Mouse (Mus musculus): ENCODE data around the gene Vstm2a.
A peak's percentile ranks its signal among the peaks of the same experiment; 100 is the strongest.

The Vstm2a gene

DNA sequence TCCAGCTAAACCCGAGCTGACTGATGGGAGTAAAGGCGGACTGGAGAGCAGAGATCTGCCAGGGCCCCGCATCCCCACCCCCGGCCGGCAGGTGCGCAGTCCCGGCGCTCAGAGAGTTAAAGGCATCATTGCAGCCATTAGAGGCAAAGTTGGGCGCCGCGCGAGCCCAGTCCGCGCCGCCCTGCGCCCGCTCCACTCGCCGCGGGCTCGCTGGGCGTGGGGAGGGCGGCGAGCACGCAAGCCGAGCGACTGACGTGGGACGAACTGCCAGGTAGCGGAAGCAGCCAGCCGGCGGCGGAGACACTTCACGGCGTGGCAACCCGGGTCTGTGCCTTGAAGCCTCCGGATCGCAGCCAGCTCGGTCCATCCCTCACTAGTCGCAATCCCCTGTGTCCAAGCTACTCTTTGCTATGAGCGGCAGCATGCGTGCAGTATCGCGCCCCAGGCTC is at the start of gene Vstm2a:
Gene Vstm2a (plus strand): TSS at position 252 of the 449 bp plus-strand sequence.
- DNase-seq (ENCODE audit: low spot score in 2 of 2): peak; percentile 23 to 47

DNA sequence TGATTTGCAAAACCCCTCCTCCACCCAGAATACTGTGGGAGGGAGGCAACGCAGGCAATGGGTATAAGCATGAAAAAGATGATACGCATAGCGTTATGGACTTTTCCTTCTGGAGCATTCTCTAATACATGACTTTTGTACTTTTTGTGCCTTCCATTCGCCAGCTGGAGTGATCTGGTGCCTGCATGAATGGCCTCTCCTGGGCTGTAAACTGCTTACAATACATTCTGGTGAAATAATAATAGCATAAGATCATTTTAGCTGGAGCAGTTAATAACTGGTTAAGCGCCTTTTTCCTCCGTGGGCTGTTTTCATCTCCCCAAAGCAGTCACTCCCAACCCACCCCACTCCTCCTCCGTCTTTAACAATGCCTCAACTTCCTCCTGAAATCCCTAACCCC is 513 bp upstream of the Vstm2a start:
- no peak for DNase-seq (ENCODE audit: low spot score in 2 of 2)

DNA sequence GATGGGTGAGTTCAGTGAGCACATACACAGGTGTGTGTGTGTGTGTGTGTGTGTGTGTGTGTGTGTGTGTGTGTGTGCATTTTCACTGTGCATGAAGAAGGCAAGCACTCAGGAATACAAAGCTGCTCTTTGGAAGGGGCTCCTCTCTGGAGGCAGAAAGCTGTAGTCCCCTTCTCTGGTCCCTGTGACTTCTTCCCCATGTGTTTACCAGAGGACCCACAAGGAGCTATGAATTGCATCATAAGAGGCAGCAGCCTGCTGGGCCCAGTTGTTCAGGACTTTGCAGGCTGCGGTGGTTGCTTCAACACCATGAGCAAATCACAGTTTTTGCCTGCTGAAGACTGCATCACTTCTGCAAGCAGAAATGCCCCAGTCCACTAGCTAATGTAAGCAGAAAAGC is 776 bp downstream of the Vstm2a start:
- no peak for DNase-seq (ENCODE audit: low spot score in 2 of 2)

DNA sequence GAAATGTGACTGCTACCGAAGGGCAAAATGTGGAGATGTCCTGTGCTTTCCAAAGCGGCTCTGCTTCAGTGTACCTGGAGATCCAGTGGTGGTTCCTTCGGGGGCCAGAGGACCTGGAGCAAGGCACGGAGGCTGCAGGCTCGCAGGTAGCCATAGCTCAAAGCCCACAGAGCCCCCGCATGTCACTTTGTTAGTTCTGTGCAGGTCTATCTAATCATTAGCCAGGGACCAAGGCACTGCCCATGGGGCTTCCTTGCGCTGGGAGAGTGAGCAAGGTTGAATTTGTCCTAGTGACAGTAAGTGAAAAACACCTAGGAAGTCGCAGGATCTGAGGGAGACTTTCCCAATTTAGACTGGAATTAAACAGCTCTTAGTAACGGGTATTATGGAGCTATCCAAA is 2.4 kb downstream of the Vstm2a start:
- no peak for DNase-seq (ENCODE audit: low spot score in 2 of 2)

DNA sequence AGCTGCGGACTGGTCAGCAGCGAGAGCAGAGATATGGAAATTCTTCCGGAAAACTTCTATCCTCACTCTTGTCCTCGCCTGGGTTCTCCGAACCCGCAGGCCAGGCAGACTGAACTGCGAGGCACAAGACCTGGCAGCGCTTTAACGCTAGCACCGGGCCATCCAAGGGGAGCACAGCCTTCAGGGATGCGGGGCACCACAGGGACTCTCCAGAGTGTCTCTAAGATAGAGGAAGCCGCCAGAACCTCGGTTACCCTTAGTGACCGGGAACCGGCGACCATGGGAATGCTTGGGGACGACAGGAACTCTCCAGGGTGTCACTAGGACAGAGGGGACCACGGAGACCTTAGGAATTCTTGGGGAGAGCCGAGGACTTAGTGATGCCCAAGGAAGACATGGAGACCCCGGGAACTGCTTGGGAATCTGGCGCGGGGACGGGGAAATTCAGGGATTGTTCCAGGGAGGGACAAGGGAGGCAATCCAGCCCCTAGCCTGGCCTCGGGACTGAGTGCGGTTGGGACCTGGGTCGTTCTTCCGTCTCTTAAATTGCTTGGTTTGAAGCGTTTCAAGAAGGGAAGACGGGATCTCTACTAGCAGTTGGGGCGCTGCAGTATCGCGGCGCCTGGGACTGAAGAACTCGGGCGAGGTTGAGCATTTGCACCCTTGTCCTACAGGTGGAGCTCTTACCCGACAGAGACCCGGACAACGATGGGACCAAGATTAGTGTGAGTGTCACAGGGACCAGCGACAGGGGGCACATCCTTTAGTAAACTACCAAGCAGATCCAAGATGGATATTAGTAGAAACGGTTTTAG is 3.4 kb downstream of the Vstm2a start:
- peak; percentile 55 to 85 for DNase-seq (ENCODE audit: low spot score in 2 of 2)

DNA sequence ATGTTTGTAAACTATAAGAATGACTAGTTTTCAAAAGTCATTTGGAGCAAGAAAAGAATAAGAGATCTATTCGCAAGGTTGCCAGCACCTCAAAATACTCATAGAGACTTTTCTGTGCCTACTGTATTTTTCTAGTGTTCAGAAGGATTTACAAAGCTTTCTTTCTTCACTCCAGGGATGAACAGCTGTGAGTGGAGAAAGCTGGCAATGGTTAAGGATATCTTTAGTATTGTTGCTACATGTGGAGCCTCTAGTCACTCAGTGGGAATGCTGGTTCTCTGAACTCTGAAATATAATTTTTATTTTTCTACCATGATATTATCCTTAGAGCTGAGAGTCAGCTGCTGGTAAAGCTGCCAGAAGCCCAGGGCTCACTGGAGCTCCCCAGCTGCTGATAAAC is 10.9 kb downstream of the Vstm2a start:
- DNase-seq (ENCODE audit: low spot score in 2 of 2): no peak

DNA sequence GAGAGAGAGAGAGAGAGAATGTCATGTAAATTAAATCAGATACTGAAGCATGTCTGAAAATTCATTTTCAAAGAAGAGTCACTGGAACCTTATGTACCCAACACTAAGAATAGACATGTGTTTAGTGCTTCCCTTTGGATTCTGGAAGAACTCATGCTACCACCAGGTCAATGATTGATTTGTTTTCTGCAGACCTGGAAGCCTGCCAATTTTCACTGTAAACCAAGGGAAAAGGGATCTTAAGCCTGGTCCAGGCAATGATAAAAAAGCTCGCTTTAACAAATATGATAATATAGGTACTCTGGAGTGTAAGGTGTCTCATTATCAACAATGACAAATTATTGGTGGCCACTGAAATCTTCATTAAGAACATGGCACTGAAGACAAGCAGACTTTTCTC is 32.9 kb downstream of the Vstm2a start:
- no peak for DNase-seq (ENCODE audit: low spot score in 2 of 2)

DNA sequence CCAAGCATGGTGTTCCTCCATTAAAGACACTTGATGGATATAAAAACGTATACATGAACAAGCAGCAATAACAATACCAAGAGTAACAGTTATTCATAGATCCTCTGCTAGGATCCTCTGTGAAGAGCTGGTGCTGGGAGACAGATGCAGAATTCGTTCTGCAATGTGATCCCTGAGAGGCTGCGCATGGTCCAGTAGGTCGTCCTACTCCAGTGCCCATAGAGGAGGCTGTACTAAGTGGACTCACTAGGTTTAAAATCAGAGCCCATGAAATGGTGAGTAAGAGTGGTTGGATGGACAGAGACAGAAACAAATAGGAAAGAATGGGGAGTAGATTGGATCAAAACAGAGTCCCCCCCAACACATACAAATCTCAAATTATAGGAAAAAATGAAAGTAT is 35.4 kb downstream of the Vstm2a start:
- no peak for DNase-seq (ENCODE audit: low spot score in 2 of 2)

DNA sequence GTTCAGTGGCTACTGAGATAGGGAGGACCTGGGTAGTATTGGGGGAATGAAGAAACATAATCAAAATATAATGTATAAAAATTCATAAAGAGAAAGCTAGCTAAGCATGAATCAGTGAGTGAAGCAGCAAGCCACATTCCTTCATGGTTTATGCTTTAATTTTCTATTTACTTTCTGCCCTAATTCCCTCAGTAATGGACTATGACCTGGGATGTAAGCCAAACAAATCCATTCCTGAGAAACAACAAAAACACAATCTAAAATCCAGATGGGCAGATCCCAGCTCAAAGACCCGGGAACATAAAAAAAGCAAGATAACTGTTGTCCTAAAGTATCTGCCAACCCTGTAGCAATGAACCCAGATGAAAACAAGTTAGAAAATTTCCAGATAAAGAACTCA is 39.0 kb downstream of the Vstm2a start:
- DNase-seq (ENCODE audit: low spot score in 2 of 2): no peak

DNA sequence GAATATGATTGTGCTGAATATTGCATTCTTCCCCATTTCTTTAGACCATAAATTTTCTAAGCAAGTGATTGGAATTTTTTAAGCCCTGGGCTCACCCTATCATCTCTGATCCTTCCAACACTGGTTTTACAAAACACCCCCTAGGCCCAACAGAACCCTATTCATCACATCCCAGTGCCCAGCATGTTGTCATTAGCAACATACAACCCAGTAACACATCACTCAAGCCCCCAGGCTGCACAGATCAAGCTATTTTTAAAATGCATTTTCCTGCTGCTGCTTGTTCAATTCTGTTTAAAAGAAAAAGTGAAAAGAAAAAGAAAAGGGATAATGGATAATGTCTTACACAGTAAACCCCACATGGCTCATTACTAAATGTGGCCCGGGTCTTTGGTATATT is 42.0 kb downstream of the Vstm2a start:
- DNase-seq (ENCODE audit: low spot score in 2 of 2): no peak

DNA sequence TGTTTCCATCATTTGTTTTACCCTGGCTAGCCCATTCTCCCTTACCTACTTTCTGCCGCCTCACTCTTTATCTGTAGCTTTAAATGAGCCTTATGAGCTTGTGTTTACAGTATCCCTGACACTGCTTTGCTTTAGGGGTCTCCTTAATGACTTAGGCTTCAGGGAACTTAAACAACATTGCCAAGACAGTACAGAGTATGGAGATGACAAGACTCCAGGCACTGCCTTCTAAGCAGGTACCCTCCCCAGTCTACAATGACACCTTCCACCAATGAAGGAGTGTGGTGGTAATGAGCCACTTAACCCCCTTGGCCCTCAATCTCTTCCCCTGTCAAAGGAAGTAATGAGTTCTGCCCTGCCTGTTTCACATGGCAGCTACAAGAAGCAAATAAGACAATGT is 42.4 kb downstream of the Vstm2a start:
- no peak for DNase-seq (ENCODE audit: low spot score in 2 of 2)

DNA sequence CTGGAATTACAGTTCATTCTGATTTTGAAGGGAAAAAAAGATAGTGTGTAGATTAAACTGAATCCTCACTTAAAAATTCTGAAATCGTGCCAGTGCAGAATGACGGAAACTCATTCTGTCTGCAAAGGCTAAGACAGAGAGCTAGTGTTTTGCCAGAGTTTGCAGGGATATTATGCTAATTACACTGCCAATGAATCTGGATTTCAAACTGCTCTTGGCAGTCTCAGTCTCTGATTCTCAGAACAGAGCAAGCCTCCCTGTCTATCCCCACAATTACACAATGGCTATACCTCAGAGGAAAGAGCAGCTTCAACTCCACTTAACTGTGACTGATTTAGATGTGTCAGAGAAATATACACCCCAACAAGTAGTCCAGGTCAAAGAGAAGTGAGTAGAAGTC is 43.2 kb downstream of the Vstm2a start:
- no peak for DNase-seq (ENCODE audit: low spot score in 2 of 2)

DNA sequence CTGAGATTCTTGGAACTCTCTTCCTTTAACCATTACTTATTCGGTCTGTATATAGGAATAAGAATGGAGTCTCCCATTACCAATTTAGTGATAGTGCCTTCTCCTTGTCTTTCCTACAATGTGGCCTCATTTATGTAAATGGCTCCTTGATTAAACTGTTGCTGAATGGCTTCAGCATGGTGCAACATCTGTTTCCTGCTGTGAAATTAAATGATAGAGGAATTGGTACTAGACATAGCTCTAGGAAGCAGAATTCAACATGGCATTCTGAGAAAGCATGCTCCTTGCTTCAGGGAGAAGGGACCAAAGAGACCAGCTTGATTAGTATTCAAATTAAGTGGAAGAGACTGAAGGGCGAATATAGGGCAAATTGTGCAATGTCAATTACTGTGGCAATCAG is 57.6 kb downstream of the Vstm2a start:
- DNase-seq (ENCODE audit: low spot score in 2 of 2): no peak

DNA sequence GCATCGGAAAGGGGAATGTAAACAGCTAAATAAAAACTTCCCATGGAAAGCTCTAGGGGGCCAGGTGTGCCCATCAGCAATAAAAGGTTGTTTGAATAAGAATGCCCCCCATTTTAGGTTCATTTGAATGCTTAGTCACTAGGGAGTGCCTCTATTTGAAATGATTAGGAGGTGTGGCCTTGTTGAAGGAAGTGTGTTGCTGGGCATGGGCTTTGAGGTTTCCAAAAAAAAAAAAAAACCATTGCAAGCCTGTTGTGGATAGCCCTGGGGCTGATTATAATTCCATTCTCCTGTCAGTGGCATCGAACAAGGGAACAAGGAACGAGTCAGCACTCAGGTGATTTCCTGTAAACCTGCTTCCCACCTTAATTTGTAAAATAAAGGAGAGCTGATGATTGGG is 87.7 kb downstream of the Vstm2a start:
- no peak for DNase-seq (ENCODE audit: low spot score in 2 of 2)

DNA sequence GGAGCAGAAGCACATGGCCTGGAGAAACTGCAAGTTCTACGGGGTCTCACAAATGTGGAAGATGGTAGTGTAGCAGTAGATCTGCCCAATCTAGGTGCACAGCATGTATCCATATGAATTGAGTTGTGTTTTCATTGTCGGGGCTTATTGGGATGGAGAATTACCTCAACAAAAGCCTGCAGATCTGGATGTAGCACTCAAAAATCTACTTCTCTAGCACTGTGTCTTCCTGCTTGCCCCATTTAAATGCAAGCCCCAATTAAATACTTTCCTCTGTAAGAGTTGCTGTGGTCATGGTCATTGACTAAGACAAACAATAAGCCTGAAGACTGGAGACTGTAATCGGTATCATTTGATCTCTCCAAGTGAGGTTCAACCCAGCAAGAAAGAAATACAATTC is 88.2 kb downstream of the Vstm2a start:
- no peak for DNase-seq (ENCODE audit: low spot score in 2 of 2)

DNA sequence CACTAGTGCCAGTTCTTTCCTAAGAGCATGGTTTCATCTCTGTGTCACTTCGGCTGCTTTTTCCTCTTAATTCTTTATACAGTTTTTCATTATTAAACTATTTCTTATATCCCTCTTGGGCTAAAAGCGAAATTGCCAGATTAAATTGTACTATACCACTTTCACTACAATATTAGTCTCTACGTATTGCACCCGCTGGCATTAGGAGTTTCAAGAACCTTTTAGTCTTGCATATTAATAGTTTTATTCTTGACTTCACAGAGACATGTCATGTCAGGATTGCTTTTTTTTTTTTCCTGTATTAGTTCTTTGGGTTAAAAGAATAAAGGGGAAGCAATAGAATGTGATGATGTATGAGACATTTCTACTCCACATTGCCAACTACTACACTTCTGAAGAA is 94.4 kb downstream of the Vstm2a start:
- no peak for DNase-seq (ENCODE audit: low spot score in 2 of 2)

DNA sequence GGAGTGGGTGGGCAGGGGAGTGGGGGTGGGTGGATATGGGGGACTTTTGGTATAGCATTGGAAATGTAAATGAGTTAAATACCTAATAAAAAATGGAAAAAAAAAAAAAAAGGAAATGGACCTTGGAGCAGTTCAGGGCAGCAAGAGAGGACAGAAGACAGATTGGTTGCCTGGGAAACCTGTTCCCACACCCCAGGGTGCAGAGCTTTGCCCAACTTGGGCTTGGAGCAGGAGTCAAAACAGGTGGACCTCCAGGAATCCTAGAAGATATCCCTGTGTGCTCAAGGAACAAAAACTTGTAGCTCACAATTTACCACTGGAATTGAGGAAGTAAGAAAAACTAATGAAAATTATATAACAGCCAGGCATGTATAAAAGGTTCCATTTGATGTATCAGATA is 96.8 kb downstream of the Vstm2a start:
- DNase-seq (ENCODE audit: low spot score in 2 of 2): no peak

DNA sequence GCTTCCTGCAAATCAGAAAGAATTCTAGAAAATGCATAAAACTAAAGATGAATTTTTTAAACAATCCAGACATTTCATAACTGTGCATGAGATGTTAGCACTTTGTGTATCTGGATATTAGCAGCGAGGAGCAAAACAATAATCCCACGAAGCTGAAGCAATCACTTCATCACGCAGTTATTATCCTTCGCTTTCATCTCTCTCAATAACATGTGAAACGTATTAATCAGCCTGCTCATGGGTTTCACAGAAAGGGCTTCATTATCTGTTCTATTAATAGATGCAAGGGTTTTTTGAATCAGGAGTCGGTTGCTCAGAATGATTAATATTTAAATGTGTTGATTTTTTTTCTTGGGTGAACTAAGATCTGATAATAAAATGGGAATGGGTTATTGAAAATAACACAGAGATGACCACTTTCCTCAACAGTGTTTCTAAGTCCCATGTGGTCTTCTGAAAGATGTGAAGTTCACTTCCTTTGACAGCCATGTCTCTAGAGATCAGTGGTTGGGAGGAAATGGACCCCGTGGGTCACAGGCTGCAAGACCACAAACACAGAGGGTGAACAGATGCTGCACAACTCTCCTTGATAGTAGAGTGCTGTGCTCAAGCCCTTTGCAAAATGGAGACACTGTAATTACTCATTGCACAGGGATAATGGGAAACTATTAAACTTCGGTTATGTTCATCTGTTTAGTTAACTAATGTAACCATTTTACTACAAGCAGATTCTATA is 109.5 kb downstream of the Vstm2a start:
- DNase-seq (ENCODE audit: low spot score in 2 of 2): no peak

DNA sequence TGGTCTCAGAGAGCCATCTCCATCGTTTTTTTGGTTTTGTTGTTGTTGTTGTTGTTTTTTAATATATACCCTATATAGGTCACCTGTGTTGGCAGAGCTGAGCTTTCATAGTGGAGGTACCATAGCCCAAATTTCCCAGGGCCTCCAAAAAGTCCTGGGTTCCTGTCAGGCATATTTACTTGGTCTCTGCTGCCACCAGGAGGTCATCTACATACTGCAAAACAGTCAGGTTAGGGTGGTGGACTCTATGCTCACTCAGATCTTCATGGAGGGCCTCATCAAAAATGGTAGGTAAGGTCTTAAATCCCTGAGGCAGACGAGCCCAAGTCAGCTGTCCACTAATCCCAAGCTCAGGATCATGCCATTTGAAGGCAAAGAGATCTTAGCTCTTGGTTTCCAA is 146.1 kb downstream of the Vstm2a start:
- peak in 1 of 2 experiments; percentile 10 for DNase-seq (ENCODE audit: low spot score in 2 of 2)

DNA sequence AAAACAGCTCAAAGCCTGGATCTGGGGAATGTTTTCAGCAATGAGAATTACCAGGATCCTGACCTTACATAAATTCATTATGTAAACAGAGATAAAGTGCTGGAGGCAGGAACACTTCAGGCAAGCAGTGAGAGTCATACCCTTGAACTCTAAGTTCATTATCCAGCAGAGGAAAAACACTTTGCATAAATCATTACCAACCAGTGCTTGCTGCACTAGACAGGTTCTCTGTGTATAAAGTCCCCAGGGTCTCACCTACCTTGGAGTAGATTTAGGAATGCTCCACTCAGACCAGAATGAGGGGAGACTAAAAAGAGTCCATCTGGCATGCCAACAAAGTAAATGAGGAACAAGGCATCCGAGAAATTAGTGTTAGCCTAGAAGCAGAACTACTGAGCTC is 154.2 kb downstream of the Vstm2a start:
- no peak for DNase-seq (ENCODE audit: low spot score in 2 of 2)

DNA sequence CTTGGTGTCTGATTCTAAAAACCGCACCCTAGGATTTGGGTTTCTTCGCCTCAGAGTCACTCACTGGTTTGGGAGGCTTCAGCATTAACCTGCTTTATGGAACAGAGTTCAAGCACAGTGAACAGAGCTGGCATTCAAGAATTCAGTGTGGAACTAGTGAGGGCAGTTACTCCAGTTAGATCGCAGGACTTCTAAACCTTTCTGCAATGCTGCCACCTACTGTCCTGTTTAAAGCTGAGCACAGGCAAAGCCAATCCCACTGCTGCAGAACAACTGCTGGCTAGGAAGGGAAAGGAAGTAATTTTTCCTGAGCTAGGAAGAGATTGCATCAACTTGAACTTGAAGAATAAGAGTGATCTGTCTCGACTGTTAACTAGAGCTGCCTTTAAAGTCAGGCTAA is 155.1 kb downstream of the Vstm2a start:
- peak in 1 of 2 experiments; percentile 40 for DNase-seq (ENCODE audit: low spot score in 2 of 2)

DNA sequence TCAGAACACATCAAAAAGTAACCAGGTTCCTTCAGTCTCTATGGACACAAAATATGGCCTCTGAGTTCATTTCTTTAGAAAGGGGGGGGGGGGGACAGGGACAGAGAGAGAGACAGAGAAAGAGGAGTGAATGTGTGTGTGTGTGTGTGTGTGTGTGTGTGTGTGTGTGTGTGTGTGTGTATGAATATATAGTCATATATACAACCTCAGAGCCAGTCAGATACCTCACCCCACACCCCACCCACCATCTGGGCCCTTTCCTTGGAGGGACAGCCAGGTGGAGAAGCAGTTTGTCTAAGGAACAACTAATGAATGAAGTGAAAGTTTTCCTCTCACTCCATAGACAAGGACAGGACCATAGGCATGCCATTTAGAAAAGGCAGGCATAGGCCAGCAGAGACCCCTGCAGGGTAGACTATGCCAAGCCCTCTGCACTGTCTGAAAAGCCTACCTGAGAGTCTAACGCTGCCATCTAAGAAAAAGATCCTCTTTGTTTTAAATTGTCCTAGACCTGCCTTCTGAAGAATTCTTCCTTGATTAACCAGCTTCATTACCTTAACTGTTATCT is 155.6 kb downstream of the Vstm2a start:
- no peak for DNase-seq (ENCODE audit: low spot score in 2 of 2)

All from cerebellum, postnatal 4 days (tissue).